Mouse (Mus musculus) stomach, embryonic 14.5 days (tissue): Measurements from ENCODE around the gene Nrbp1. TPM values are rescaled to one million over a fixed set of nuclear protein-coding genes. Genes with fewer than 3 reads are reported as not detected.

Source experiments
- ATAC-seq: fragments of 200-750 bp; cut with Nextera tagmentation; 2 replicates; pipeline ENCODE4 v1.8.0; 2017; ENCODE audit warnings: low read depth, moderate TSS enrichment; ENCODE audit not compliant: insufficient number of reproducible peaks, insufficient read depth, low FRiP score
- H3K27ac ChIP-seq: fragments of 300-500 bp; sonication (generic); 2 replicates; pipeline ENCODE4 v1.5.1; 2014; ENCODE audit warnings: mild to moderate bottlenecking, low read length, moderate library complexity, mixed read lengths
- H3K27me3 ChIP-seq: fragments of 300-500 bp; sonication (generic); 2 replicates; pipeline ENCODE4 v1.6.1; 2014; ENCODE audit warnings: low read length, control low read depth, mixed read lengths; ENCODE audit not compliant: control insufficient read depth, insufficient read depth
- H3K36me3 ChIP-seq: fragments of 300-500 bp; sonication (generic); 2 replicates; pipeline ENCODE4 v1.6.1; 2014; ENCODE audit warnings: mild to moderate bottlenecking, control low read depth, low read length, moderate library complexity, mixed read lengths; ENCODE audit not compliant: control insufficient read depth, insufficient read depth
- H3K4me1 ChIP-seq: fragments of 300-500 bp; sonication (generic); 2 replicates; pipeline ENCODE4 v1.6.1; 2014; ENCODE audit warnings: low read length, control low read depth, mixed read lengths; ENCODE audit not compliant: control insufficient read depth, insufficient read depth
- H3K4me2 ChIP-seq: fragments of 300-500 bp; sonication (generic); replicated peaks from 2 replicates; pipeline ENCODE4 v1.6.1; 2014; ENCODE audit warnings: low read depth, low read length, control low read depth
- H3K4me3 ChIP-seq: fragments of 300-500 bp; sonication (generic); 2 replicates; pipeline ENCODE4 v1.5.1; 2014; ENCODE audit warnings: low read depth, low read length, control low read depth
- H3K9ac ChIP-seq: fragments of 300-500 bp; sonication (generic); replicated peaks from 2 replicates; pipeline ENCODE4 v1.6.1; 2014; ENCODE audit warnings: low read depth, mild to moderate bottlenecking, control low read depth, low read length, moderate library complexity, mixed read lengths
- H3K9me3 ChIP-seq: fragments of 300-500 bp; sonication (generic); 2 replicates; pipeline ENCODE4 v1.6.1; 2016; ENCODE audit warnings: low read depth, low read length, control low read depth; ENCODE audit not compliant: control insufficient read depth
- WGBS: fragments of 180-500 bp; shearing (Covaris S2); extraction: QIAGEN DNeasy Blood & Tissue Kit; methylation state at CpG from one replicate; pipeline ENCODE4 v1.1.7; 2014; 5-methylcytosine and 5-hydroxymethylcytosine counted together
- polyA plus RNA-seq: library from polyadenylated mRNA; unstranded; fragments of >200 nt; fragmentation: Nextera tagmentation; extraction: Ambion mirVana; gene quantifications from 2 replicates; pipeline ENCODE4 v1.2.1, GENCODE M21; 2014

The Nrbp1 gene
- polyA plus RNA-seq, 1 experiment from 2014 or later = 169 TPM

DNA sequence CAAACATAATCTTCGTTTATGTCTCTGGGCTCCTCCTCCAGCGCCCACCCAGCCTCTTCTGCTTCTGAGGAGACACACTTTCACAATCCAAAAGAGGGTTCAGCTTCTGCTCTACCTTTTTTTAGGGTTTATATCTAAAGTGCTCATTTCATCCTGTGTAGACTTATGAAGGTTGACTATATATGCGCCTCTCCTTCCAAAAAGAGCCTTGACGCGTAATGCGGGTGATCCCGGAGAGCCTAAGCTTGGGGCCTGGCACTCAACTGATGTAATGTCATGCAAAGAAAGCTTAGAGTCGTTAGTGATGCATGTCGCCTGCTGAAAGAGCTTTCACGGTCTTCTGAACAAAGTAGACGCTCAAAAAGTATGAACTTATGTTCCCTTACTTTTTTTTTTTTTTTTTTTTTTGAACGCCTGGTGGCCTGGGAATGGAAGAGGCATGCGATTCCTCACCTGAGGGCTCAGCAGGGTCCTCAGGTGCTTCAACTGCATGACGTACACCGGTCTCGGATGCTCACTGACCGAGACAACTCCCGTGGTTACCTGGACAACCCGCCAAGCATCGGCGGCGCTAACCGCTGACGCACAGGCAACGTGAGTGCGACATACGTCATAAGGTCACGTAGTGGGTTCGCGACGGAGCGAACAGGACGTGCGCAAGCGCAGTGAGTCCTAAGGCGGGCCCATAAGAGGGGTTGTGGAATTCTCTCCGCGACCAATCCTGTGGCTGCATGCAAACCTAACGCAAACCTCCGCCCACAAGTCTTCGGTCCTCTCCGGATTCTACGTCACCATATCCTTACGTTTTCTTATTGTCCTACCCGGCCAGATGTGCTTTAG lies 50.1 kb downstream of the Nrbp1 start, which contains the start of gene Ift172:
Gene Ift172, minus strand, starts transcription at position 596 of the 840 bp plus-strand sequence.
- H3K4me1 ChIP-seq = peaks cover 11% of the 10 kb centered on the region; the same call in 1 of the 2 replicates
- WGBS = 3% methylated on average over 45 of the region's 45 CpGs

GRCm38 (mm10) chr5:31291361-31291688 lies 50.7 kb downstream of the Nrbp1 start:
- peak; percentile 6; the same call in 1 of the 2 replicates for ATAC-seq
- H3K9ac ChIP-seq = peak overlapping the region; percentile 18

More for the DNA sequence above, 50.1 kb downstream of the Nrbp1 start, which contains the start of gene Ift172:
- Histone ChIP-seq H3K4me3 (peak within 1 kb of the TSS; percentile 50), H3K4me2 (peak within 1 kb of the TSS; percentile 68), H3K9ac (peak within 1 kb of the TSS; percentile 38), H3K27me3 (no peaks in the 10 kb centered on the region), H3K36me3 (peaks cover 13% of the 10 kb centered on the region; the same call in 1 of the 2 replicates), H3K27ac (peak within 1 kb of the TSS; percentile 69), H3K9me3 (no peaks in the 10 kb centered on the region)
- ATAC-seq = peak; percentile 93

DNA sequence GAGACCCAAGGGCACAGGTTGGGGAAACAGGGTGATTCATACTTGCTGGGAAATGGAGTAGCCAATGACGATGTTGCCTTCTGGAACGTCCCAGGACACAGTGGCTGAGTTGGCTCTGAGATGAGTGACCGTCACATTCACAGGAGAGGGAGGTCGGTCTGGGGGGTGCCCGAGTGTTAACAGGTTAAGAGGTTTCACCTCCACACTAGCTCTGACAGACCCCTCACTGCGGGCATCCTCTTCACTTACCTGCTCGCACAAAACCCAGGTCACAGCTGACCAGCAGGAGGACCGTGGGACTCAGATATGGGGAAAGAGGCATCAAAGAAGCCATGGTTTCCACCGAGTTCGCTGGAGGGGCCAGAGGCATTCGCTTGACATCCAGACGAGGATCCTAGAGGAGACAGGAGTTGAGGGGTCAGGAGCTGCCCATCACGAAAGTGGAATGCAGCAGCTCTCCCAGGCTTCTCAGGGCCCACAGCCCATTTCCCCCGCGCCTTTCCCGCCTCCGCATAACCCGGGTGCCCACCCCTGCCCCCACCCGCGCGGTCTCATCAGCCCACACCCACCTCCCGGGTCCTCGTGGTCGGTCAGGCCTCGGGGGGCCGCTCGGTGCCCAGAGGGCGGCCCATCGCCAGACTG lies 54.4 kb downstream of the Nrbp1 start:
- no peaks in the 10 kb centered on the region for H3K27me3 ChIP-seq
- peak; percentile 4; the same call in 1 of the 2 replicates for ATAC-seq
- peaks cover 11% of the 10 kb centered on the region; the same call in 1 of the 2 replicates for H3K4me1 ChIP-seq
- peaks cover 13% of the 10 kb centered on the region; the same call in 1 of the 2 replicates for H3K36me3 ChIP-seq
- H3K4me2 ChIP-seq = peak overlapping the region; percentile 91
- 5% methylated on average over 29 of the region's 29 CpGs for WGBS
- no peaks in the 10 kb centered on the region for H3K9me3 ChIP-seq
- peak overlapping the region; percentile 89 for H3K4me3 ChIP-seq
- peak overlapping the region; percentile 58; the same call in 1 of the 2 replicates for H3K27ac ChIP-seq
- peak overlapping the region; percentile 92 for H3K9ac ChIP-seq

More at GRCm38 (mm10) chr5:31291361-31291688, 50.7 kb downstream of the Nrbp1 start:
- no peaks in the 10 kb centered on the region for H3K27me3 ChIP-seq
- H3K4me3 ChIP-seq = peak overlapping the region; percentile 50
- peaks cover 13% of the 10 kb centered on the region; the same call in 1 of the 2 replicates for H3K36me3 ChIP-seq
- 4% methylated on average over 9 of the region's 9 CpGs for WGBS
- peak overlapping the region; percentile 50 for H3K4me2 ChIP-seq
- peaks cover 11% of the 10 kb centered on the region; the same call in 1 of the 2 replicates for H3K4me1 ChIP-seq
- peak overlapping the region; percentile 62 for H3K27ac ChIP-seq
- H3K9me3 ChIP-seq = no peaks in the 10 kb centered on the region

GRCm38 (mm10) chr5:31295606-31296141 lies 55.0 kb downstream of the Nrbp1 start, which contains the start of gene Fndc4:
Gene Fndc4 (minus strand): TSS chr5:31296080.
- peak within 1 kb of the TSS; percentile 58; the same call in 1 of the 2 replicates for H3K27ac ChIP-seq

DNA sequence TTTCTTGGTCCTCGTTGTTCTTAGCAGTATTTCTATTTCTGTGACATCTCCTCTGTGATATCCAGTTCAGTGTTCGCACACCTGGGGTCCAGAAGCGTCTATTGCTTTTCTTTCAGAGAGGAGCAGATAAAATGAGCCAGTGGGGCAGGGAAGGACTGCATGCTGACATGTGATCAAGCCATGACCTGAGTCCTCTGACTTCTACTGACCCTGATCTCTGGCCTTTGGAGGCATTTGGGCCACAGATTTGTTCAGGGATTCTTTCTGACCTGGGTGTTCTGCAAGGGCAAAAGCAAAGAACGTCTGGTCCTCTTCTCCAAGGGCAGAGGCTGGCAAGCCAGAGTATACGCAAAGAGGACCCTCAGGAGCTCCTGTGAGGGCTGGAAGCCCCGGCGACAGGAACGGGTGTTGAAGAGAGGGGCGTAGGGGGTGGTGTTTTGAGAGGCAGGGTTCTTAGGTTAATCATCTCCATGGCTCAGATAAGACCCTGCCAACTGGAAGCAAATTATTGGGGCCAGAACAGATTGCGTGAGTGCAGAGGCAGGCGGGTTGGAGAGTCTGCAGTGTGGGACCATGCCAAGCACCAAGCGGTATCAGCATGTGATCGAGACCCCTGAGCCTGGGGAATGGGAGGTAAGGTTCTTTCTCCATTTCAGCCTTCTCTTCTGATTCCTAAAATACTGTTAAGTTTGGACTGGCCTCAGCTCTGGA lies 56.5 kb downstream of the Nrbp1 start, which contains the start of gene Gckr:
Gene Gckr, plus strand, starts transcription at position 397 of the 711 bp plus-strand sequence.
- Histone ChIP-seq H3K4me1 (peaks cover 5% of the 10 kb centered on the region; the same call in 1 of the 2 replicates), H3K4me2 (peak within 1 kb of the TSS; percentile 91), H3K36me3 (peaks cover 13% of the 10 kb centered on the region; the same call in 1 of the 2 replicates), H3K4me3 (peak within 1 kb of the TSS; percentile 89; the same call in 1 of the 2 replicates), H3K27me3 (no peaks in the 10 kb centered on the region), H3K9ac (no peak within 1 kb of the TSS), H3K9me3 (no peaks in the 10 kb centered on the region), H3K27ac (no peak within 1 kb of the TSS)
- ATAC-seq = no peak
- 63% methylated on average over 13 of the region's 13 CpGs for whole genome bisulfite sequencing

More at GRCm38 (mm10) chr5:31295606-31296141, 55.0 kb downstream of the Nrbp1 start, which contains the start of gene Fndc4:
- H3K9me3 ChIP-seq = no peaks in the 10 kb centered on the region
- H3K36me3 ChIP-seq = peaks cover 13% of the 10 kb centered on the region; the same call in 1 of the 2 replicates
- H3K27me3 ChIP-seq = no peaks in the 10 kb centered on the region
- H3K4me2 ChIP-seq = peak within 1 kb of the TSS; percentile 91
- WGBS = under 1% methylated on average over 45 of the region's 46 CpGs
- peak within 1 kb of the TSS; percentile 89 for H3K4me3 ChIP-seq
- peaks cover 9% of the 10 kb centered on the region; the same call in 1 of the 2 replicates for H3K4me1 ChIP-seq
- peak within 1 kb of the TSS; percentile 92 for H3K9ac ChIP-seq
- ATAC-seq = peak; percentile 54

GRCm38 (mm10) chr5:31297981-31298380 lies 57.3 kb downstream of the Nrbp1 start:
- WGBS = 71% methylated on average over 3 of the region's 3 CpGs
- no peak overlapping the region for H3K4me2 ChIP-seq
- peaks cover 9% of the 10 kb centered on the region; the same call in 1 of the 2 replicates for H3K36me3 ChIP-seq
- no peaks in the 10 kb centered on the region for H3K9me3 ChIP-seq
- no peaks in the 10 kb centered on the region for H3K27me3 ChIP-seq
- no peak overlapping the region for H3K4me3 ChIP-seq
- H3K9ac ChIP-seq = no peak overlapping the region
- no peak for ATAC-seq
- peaks cover 5% of the 10 kb centered on the region; the same call in 1 of the 2 replicates for H3K4me1 ChIP-seq
- no peak overlapping the region for H3K27ac ChIP-seq

DNA sequence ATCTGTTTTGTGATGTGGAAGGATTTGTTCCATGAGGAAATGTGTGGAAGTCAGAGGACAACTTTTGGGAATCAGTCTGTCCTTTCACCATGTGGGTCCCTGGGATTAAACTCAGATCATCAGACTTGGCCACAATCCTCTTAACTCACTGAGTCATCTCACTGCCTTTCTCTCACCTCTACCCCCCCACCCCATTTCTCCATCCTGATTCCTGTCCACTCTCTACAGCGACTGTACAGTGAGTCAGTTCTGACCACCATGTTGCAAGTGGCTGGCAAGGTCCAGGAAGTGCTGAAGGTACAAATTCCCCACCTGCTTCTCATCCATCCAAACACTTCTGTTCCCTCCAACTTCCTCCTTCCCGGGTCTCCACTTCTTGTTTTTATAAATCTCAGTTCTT lies 57.8 kb downstream of the Nrbp1 start:
- Histone ChIP-seq H3K36me3 (peaks cover 4% of the 10 kb centered on the region; the same call in 1 of the 2 replicates), H3K4me1 (peaks cover 5% of the 10 kb centered on the region; the same call in 1 of the 2 replicates)
- 47% methylated on average over 2 of the region's 2 CpGs for WGBS

More for the DNA sequence above, 57.8 kb downstream of the Nrbp1 start:
- Histone ChIP-seq H3K9me3 (no peaks in the 10 kb centered on the region), H3K27me3 (no peaks in the 10 kb centered on the region), H3K9ac (no peak overlapping the region), H3K27ac (no peak overlapping the region), H3K4me3 (no peak overlapping the region), H3K4me2 (no peak overlapping the region)
- no peak for ATAC-seq
